Mouse (Mus musculus) testis, adult 2 months (tissue): ENCODE measurements at regions not wholly inside any gene's neighbourhood (a gene's known extent, or its start where the extent isn't known, plus 50 kb on each side); places are given as distances from the start of the nearest gene placed in this dataset.

Experiments
- H3K27ac ChIP-seq: fragments of 200-500 bp; 2 replicates; pipeline ENCODE4 v1.5.1; 2012; ENCODE audit warnings: low read depth, low read length; ENCODE audit not compliant: control insufficient read depth, insufficient read depth
- H3K27me3 ChIP-seq: fragments of 200-500 bp; 2 replicates; pipeline ENCODE4 v1.6.1; 2012; ENCODE audit warnings: mild to moderate bottlenecking, low read length, moderate library complexity; ENCODE audit not compliant: control insufficient read depth, insufficient read depth
- H3K36me3 ChIP-seq: fragments of 200-500 bp; 2 replicates; pipeline ENCODE4 v1.6.1; 2012; ENCODE audit warnings: mild to moderate bottlenecking, low read length; ENCODE audit not compliant: control insufficient read depth, insufficient read depth
- H3K4me1 ChIP-seq: fragments of 200-500 bp; 2 replicates; pipeline ENCODE4 v1.6.1; 2012; ENCODE audit warnings: low read length; ENCODE audit not compliant: control insufficient read depth, insufficient read depth
- H3K4me3 ChIP-seq: fragments of 200-500 bp; 2 replicates; pipeline ENCODE4 v1.5.1; 2012; ENCODE audit warnings: low read depth, mild to moderate bottlenecking, low read length, moderate library complexity, mixed read lengths; ENCODE audit not compliant: control insufficient read depth
- CTCF ChIP-seq: fragments of 200-500 bp; IDR thresholded peaks from 2 replicates; pipeline ENCODE4 v1.5.1; 2012; ENCODE audit warnings: low read depth, mild to moderate bottlenecking, inconsistent platforms, low read length, moderate library complexity; ENCODE audit not compliant: control insufficient read depth, insufficient read depth, insufficient replicate concordance
- POLR2A ChIP-seq: fragments of 200-500 bp; IDR thresholded peaks from 2 replicates; pipeline ENCODE4 v1.6.1; 2012; ENCODE audit warnings: low read depth, mild to moderate bottlenecking, inconsistent platforms, low read length, moderate library complexity; ENCODE audit not compliant: control insufficient read depth

DNA sequence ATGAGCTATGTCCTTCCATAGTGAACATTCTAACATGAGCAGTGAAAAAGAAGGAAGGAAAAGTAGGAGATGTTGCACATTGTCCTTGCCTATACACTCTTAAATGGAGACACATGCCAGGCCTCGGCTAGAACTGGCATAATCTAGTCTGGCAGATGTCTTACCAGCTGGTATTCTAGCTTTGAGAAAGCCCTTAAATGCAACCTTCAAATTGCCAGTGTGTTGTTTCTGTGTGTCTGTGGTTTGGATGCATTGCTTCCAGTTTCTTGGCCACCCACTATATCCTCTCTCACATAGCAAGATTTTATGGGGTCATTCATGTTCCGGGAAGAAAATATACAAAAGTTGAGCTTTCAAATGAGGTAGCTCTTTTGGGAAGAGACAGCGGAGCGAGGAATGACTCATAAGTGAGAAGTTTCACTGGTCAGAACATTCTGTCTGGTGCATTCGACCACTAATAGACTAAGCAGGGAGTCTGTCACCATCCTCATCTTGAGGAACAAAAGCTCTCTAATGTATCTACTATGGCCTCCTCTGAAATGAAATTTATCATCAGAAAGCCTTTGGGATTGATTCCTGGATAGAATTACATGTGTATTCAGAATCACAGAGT is 91.0 kb upstream of the Acsl4 start:
- no peak for TF ChIP-seq POLR2A
- no peak for TF ChIP-seq CTCF
- H3K4me3 ChIP-seq: no peak overlapping the region

GRCm38 (mm10) chrX:142488078-142488477 is 97.7 kb upstream of the Acsl4 start:
- Histone ChIP-seq H3K27me3 (no peaks in the 10 kb centered on the region), H3K27ac (no peak overlapping the region), H3K4me3 (no peak overlapping the region), H3K36me3 (no peaks in the 10 kb centered on the region), H3K4me1 (no peaks in the 10 kb centered on the region)
- TF ChIP-seq CTCF: no peak
- TF ChIP-seq POLR2A: no peak

More for the DNA sequence above, 91.0 kb upstream of the Acsl4 start:
- Histone ChIP-seq H3K27me3 (no peaks in the 10 kb centered on the region), H3K27ac (no peak overlapping the region), H3K36me3 (no peaks in the 10 kb centered on the region), H3K4me1 (no peaks in the 10 kb centered on the region)

- Histone ChIP-seq H3K27me3 (no peaks in the 10 kb centered on the region), H3K4me1 (no peaks in the 10 kb centered on the region), H3K4me3 (no peak overlapping the region), H3K36me3 (no peaks in the 10 kb centered on the region), H3K27ac (no peak overlapping the region)
- no peak for TF ChIP-seq POLR2A
- TF ChIP-seq CTCF: no peak
These were observed 99.9 kb upstream of the Acsl4 start for GRCm38 (mm10) chrX:142490093-142490717.

DNA sequence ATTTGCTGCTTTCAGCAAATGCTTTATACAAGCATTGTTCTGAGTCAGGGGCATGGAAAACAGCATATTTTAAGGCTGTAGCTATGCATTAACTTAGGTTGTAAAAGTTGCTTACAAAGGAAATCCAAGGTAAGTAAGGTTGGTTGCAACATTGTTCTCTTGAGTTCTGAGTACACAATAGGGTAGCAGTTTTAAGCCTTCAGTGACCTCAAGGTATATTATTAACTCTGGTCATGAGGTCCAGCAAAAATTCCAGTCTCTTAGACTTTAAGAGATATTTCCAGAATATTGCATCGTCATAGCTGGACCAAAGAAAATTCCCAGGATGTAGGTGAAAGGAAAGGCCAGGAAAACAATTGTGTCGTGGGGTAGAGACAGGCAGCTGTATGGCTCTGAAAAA is 110.8 kb upstream of the Acsl4 start:
- Histone ChIP-seq H3K36me3 (no peaks in the 10 kb centered on the region), H3K4me1 (no peaks in the 10 kb centered on the region), H3K27ac (no peak overlapping the region), H3K4me3 (no peak overlapping the region), H3K27me3 (no peaks in the 10 kb centered on the region)
- TF ChIP-seq CTCF (no peak), POLR2A (no peak)

DNA sequence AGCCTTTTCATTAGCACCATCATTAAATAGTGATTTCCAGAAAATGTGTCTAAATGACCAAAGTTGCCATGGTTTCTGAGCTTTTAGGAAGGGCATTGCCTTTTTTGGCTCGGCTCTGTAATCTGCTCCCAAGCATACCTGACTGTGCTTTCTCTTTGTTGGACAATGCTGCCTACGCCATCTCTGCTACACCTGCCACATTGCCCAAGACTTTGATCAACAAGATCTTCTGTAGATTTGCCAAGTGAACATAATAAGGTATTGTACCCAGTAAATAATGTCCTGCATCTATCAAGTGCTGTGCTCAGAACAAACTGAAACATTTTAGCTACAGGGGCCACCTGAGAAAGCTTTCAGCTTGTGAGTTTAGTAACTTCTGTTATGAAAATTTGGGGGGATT is 114.6 kb upstream of the Acsl4 start:
- Histone ChIP-seq H3K27ac (no peak overlapping the region), H3K4me3 (no peak overlapping the region), H3K36me3 (no peaks in the 10 kb centered on the region), H3K4me1 (no peaks in the 10 kb centered on the region), H3K27me3 (no peaks in the 10 kb centered on the region)
- TF ChIP-seq POLR2A (no peak), CTCF (no peak)

- no peaks in the 10 kb centered on the region for H3K27me3 ChIP-seq
- TF ChIP-seq CTCF: no peak
These were observed 117.1 kb upstream of the Acsl4 start for GRCm38 (mm10) chrX:142507475-142507874.

DNA sequence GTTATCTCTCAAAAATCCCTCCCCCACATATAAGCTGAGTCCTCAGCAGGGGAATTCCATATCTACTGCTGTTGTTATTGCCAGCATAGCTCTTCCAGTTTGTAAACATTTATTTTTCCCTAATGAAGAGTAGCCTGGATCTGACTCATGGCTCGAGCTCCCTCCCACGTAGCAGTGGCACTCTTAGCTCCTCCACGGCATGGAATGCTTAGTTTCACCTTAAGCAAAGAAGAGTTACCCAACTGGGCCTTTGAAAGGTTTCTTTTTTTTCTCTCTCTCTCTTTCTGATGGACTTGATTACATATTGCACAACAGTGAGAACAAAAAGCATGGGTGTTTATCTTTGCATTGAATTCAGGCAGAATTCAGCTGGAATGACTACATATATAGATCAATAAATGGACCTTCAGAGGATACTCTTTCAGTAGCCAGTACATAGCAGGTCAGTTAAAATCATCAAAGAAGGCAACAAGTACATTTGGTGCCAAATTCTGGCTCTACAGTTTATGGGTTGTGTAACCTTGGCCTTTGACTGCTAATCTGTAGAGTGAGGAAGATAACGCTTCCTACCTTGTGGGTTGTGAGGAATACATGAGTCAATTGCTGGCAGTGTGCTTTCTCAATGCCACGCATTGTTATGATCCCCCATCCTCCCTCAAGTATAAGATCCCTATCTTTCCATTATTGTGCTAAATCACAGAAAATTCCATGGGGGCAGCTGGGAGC is 126.2 kb upstream of the Acsl4 start:
- H3K4me3 ChIP-seq: no peak overlapping the region

More at GRCm38 (mm10) chrX:142507475-142507874, 117.1 kb upstream of the Acsl4 start:
- Histone ChIP-seq H3K36me3 (no peaks in the 10 kb centered on the region), H3K27ac (no peak overlapping the region), H3K4me3 (no peak overlapping the region), H3K4me1 (no peaks in the 10 kb centered on the region)

DNA sequence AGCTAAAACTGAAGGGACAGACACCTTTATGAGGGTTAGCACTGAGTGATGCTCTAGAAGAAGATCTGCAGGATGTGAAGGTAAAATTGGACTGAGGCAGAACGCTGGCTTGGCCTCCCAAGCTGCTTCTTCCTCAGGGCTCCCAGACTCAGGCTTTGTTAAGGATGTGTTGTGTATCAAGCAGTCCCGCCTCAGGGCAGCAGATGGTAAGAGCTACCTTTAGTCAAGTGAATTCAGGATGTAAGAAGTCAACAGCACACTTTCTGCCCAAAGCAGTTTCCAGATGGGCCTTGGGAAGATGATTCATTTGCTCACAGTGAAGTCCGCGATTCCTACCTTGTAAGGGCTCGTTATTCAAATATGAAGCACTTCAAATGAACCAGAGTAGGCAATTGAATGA is 126.9 kb upstream of the Acsl4 start:
- Histone ChIP-seq H3K4me1 (no peaks in the 10 kb centered on the region), H3K36me3 (no peaks in the 10 kb centered on the region), H3K27me3 (no peaks in the 10 kb centered on the region), H3K4me3 (no peak overlapping the region), H3K27ac (no peak overlapping the region)
- TF ChIP-seq POLR2A: no peak
- no peak for TF ChIP-seq CTCF

More for the DNA sequence above, 126.2 kb upstream of the Acsl4 start:
- no peaks in the 10 kb centered on the region for H3K27me3 ChIP-seq
- no peak for TF ChIP-seq POLR2A
- TF ChIP-seq CTCF: no peak
- H3K27ac ChIP-seq: no peak overlapping the region
- no peaks in the 10 kb centered on the region for H3K36me3 ChIP-seq
- no peaks in the 10 kb centered on the region for H3K4me1 ChIP-seq
